Mouse (Mus musculus) liver, embryonic 14.5 days (tissue): ENCODE data around the gene Hist2h2ab.
"Not testable (repeated sequence)": the region's sequence is repeated elsewhere in the genome, so short reads cannot be mapped to it uniquely, and the experiment has no call there.

ENCODE experiments used
- CTCF ChIP-seq: IDR thresholded peaks from 2 replicates; pipeline ENCODE4 v1.5.1; 2016; ENCODE audit warnings: antibody characterized with exemption, low read depth, control low read depth
- EP300 ChIP-seq: IDR thresholded peaks from 2 replicates; pipeline ENCODE4 v1.6.1; 2016; ENCODE audit warnings: antibody characterized with exemption, low read depth

DNA sequence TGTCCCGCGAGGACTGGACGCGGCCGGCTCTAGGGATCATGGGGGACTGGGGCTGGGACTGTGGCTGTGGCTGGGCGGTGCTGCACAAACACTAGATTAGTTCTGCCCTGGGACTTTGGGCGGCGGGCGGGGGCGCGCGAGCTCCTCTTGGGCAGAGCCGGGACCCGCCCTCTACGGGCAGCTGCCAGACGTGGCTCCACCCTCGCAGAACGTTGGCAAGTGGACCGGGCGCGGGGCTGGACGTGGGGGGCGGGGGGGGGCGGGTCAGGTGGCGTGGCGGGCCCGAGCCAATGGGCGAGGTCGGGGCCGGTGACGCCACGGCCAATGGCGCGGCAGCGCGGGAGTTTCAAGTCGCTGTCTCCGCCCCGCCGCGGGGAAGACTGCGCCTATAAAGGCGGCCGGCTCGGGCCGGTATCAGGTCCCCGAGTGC is 26.8 kb downstream of the Hist2h2ab start, which contains the start of gene Hist2h3c1:
- TF ChIP-seq EP300, CTCF: not testable (repeated sequence)
